Mouse (Mus musculus) forebrain, embryonic 15.5 days (tissue): ENCODE results near the gene B4galt5. TPM values are rescaled to one million over a fixed set of nuclear protein-coding genes. Genes with fewer than 3 reads are reported as not detected.

Source experiments
- ATAC-seq: fragments of 200-750 bp; cut with Nextera tagmentation; replicated peaks from 2 replicates; pipeline ENCODE4 v1.8.0; 2017; ENCODE audit warnings: mild to moderate bottlenecking, moderate TSS enrichment, moderate library complexity
- H3K27ac ChIP-seq: fragments of 300-500 bp; sonication (generic); replicated peaks from 2 replicates; pipeline ENCODE4 v1.5.1; 2015; ENCODE audit warnings: mild to moderate bottlenecking, inconsistent platforms
- H3K27me3 ChIP-seq: fragments of 300-500 bp; sonication (generic); 2 replicates; pipeline ENCODE4 v1.6.1; 2015; ENCODE audit warnings: inconsistent platforms
- H3K36me3 ChIP-seq: fragments of 300-500 bp; sonication (generic); 2 replicates; pipeline ENCODE4 v1.6.1; 2015; ENCODE audit warnings: mild to moderate bottlenecking, inconsistent platforms
- H3K4me1 ChIP-seq: fragments of 300-500 bp; sonication (generic); 2 replicates; pipeline ENCODE4 v1.6.1; 2015; ENCODE audit warnings: inconsistent platforms
- H3K4me2 ChIP-seq: fragments of 300-500 bp; sonication (generic); replicated peaks from 2 replicates; pipeline ENCODE4 v1.6.1; 2015; ENCODE audit warnings: mild to moderate bottlenecking, inconsistent platforms
- H3K4me3 ChIP-seq: fragments of 300-500 bp; sonication (generic); 2 replicates; pipeline ENCODE4 v1.5.1; 2015; ENCODE audit warnings: mild to moderate bottlenecking, inconsistent platforms
- H3K9ac ChIP-seq: fragments of 300-500 bp; sonication (generic); replicated peaks from 2 replicates; pipeline ENCODE4 v1.6.1; 2015; ENCODE audit warnings: mild to moderate bottlenecking, inconsistent platforms
- H3K9me3 ChIP-seq: fragments of 300-500 bp; sonication (generic); 2 replicates; pipeline ENCODE4 v1.6.1; 2016; ENCODE audit warnings: inconsistent platforms
- WGBS: fragments of 180-500 bp; shearing (Covaris S2); methylation state at CpG from one replicate; pipeline ENCODE4 v1.1.7; 2015; ENCODE audit warnings: mixed read lengths; 5-methylcytosine and 5-hydroxymethylcytosine counted together
- polyA plus RNA-seq: library from polyadenylated mRNA; unstranded; fragments of >200 nt; fragmentation: Nextera tagmentation; extraction: Ambion mirVana; gene quantifications from 2 replicates; pipeline ENCODE4 v1.2.1, GENCODE M21; 2015

B4galt5 gene
- polyA plus RNA-seq, 1 experiment from 2014 or later = 15.2 TPM

- no peaks in the 10 kb centered on the region for H3K9me3 ChIP-seq
- no peak overlapping the region for H3K27ac ChIP-seq
- H3K4me3 ChIP-seq = no peak overlapping the region
- H3K4me2 ChIP-seq = no peak overlapping the region
- H3K4me1 ChIP-seq = peaks cover 20% of the 10 kb centered on the region
- H3K36me3 ChIP-seq = no peaks in the 10 kb centered on the region
- ATAC-seq = no peak
- H3K27me3 ChIP-seq = no peaks in the 10 kb centered on the region
- 44% methylated on average over 9 of the region's 9 CpGs for WGBS
- no peak overlapping the region for H3K9ac ChIP-seq
Observed at GRCm38 (mm10) chr2:167326582-167326981, 22.4 kb downstream of the B4galt5 start.

GRCm38 (mm10) chr2:167324151-167324930 is 24.6 kb downstream of the B4galt5 start:
- H3K4me1 ChIP-seq = peaks cover 12% of the 10 kb centered on the region
- no peaks in the 10 kb centered on the region for H3K36me3 ChIP-seq
- no peak overlapping the region for H3K4me2 ChIP-seq
- ATAC-seq = no peak
- no peaks in the 10 kb centered on the region for H3K9me3 ChIP-seq
- no peak overlapping the region for H3K27ac ChIP-seq
- no peak overlapping the region for H3K9ac ChIP-seq
- H3K27me3 ChIP-seq = no peaks in the 10 kb centered on the region
- H3K4me3 ChIP-seq = no peak overlapping the region
- WGBS = 64% methylated on average over 10 of the region's 10 CpGs

- Histone ChIP-seq H3K27ac (no peak overlapping the region), H3K27me3 (no peaks in the 10 kb centered on the region), H3K36me3 (no peaks in the 10 kb centered on the region), H3K9me3 (no peaks in the 10 kb centered on the region), H3K4me3 (no peak overlapping the region), H3K4me2 (no peak overlapping the region), H3K4me1 (peaks cover 12% of the 10 kb centered on the region), H3K9ac (no peak overlapping the region)
- 63% methylated on average over 3 of the region's 3 CpGs for WGBS
- ATAC-seq = no peak
Observed at GRCm38 (mm10) chr2:167323116-167323515, 25.9 kb downstream of the B4galt5 start.

DNA sequence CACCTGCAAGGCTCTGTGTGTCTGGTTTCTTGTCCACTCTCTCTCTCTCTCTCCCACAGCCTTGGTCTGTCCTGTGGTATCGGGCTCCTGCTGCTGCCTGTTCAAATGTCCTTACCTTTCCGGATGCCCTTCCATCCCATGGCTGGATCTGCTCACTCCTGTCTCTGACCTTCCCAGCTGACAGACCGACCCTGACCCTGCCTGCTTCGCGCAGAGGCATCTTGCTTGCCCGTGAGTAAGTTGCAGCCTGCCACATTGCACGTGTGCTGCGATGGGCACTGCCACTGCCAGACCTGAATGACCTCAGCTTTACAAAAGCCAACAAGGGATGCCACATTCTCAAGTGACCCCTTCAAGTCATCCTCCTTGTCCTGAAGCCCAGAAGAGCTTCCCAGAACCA is 27.6 kb downstream of the B4galt5 start:
- H3K9me3 ChIP-seq = no peaks in the 10 kb centered on the region
- no peak overlapping the region for H3K9ac ChIP-seq
- peaks cover 19% of the 10 kb centered on the region for H3K4me1 ChIP-seq
- H3K27me3 ChIP-seq = no peaks in the 10 kb centered on the region
- ATAC-seq = no peak
- H3K36me3 ChIP-seq = no peaks in the 10 kb centered on the region
- H3K27ac ChIP-seq = no peak overlapping the region
- no peak overlapping the region for H3K4me3 ChIP-seq
- no peak overlapping the region for H3K4me2 ChIP-seq
- 90% methylated on average over 8 of the region's 8 CpGs for WGBS

- H3K9ac ChIP-seq = no peak overlapping the region
- ATAC-seq = no peak
- 76% methylated on average over 5 of the region's 5 CpGs for WGBS
Observed at GRCm38 (mm10) chr2:167318981-167319380, 30.0 kb downstream of the B4galt5 start.

DNA sequence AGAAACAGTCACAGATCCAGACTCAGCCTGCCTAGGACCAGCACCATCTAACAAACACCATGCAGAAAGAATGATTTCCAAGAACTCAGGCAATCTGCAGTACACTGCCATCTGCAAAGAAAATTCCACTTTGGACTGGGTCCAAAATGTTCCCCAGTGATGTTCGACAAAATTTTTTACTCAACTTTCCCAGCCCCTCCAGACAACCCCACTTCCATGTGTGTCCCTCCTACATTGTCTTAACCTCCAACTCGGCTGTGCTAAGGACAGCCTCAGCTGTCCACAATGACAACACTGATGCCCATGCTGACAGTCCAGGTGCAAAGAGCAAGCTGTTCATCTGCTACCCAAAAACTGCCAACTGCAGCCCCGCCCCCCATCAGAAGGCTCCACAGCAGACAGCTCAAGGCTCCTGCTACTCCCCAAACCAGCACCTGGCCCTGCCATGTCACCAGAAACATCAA is 32.2 kb downstream of the B4galt5 start:
- Histone ChIP-seq H3K4me3 (no peak overlapping the region), H3K9me3 (no peaks in the 10 kb centered on the region), H3K36me3 (no peaks in the 10 kb centered on the region), H3K27me3 (no peaks in the 10 kb centered on the region), H3K27ac (peak overlapping the region; percentile 72), H3K4me2 (no peak overlapping the region), H3K9ac (no peak overlapping the region), H3K4me1 (peaks cover 39% of the 10 kb centered on the region)
- peak; percentile 81 for ATAC-seq
- 48% methylated on average over 3 of the region's 3 CpGs for WGBS

More at GRCm38 (mm10) chr2:167318981-167319380, 30.0 kb downstream of the B4galt5 start:
- Histone ChIP-seq H3K36me3 (no peaks in the 10 kb centered on the region), H3K27ac (no peak overlapping the region), H3K27me3 (no peaks in the 10 kb centered on the region), H3K9me3 (no peaks in the 10 kb centered on the region), H3K4me3 (no peak overlapping the region), H3K4me2 (no peak overlapping the region), H3K4me1 (peaks cover 33% of the 10 kb centered on the region)

DNA sequence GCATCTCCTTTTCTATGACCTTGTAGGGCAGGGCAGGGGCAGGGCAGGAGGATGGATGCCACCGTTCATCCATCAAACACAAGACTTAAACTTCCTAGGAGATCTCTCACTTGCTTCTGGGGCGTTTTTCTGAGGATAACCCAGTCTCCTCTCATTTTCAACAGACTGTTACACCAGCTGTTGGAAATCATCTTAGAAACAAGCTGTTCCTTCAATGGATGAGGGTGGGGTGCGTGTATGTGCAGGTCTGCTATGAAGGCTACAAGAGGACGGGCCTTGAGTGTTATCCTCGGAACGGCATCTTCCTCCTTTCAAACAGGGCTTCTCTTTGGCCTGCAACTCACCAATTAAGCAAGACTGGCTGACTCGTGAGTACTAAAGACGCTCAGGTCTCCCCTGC is 34.5 kb downstream of the B4galt5 start:
- Histone ChIP-seq H3K4me3 (no peak overlapping the region), H3K9ac (no peak overlapping the region), H3K27me3 (no peaks in the 10 kb centered on the region), H3K4me1 (peaks cover 42% of the 10 kb centered on the region), H3K4me2 (no peak overlapping the region), H3K27ac (peak overlapping the region; percentile 16; the same call in 1 of the 2 replicates), H3K36me3 (no peaks in the 10 kb centered on the region), H3K9me3 (no peaks in the 10 kb centered on the region)
- no peak for ATAC-seq
- WGBS = 65% methylated on average over 8 of the region's 8 CpGs

GRCm38 (mm10) chr2:167313501-167314326 is 35.3 kb downstream of the B4galt5 start:
- Histone ChIP-seq H3K27ac (peak overlapping the region; percentile 16; the same call in 1 of the 2 replicates), H3K4me3 (no peak overlapping the region), H3K4me1 (peaks cover 45% of the 10 kb centered on the region), H3K9me3 (no peaks in the 10 kb centered on the region), H3K4me2 (no peak overlapping the region), H3K9ac (no peak overlapping the region), H3K36me3 (no peaks in the 10 kb centered on the region), H3K27me3 (no peaks in the 10 kb centered on the region)
- peak; percentile 33; the same call in 1 of the 2 replicates for ATAC-seq
- 56% methylated on average over 13 of the region's 13 CpGs for WGBS

GRCm38 (mm10) chr2:167310121-167310520 is 38.9 kb downstream of the B4galt5 start:
- ATAC-seq = no peak
- H3K27ac ChIP-seq = no peak overlapping the region
- H3K4me3 ChIP-seq = no peak overlapping the region
- no peaks in the 10 kb centered on the region for H3K27me3 ChIP-seq
- H3K36me3 ChIP-seq = 0 out of 2 replicates have a peak, but pooled peaks cover 4% of the 10 kb centered on the region
- H3K4me2 ChIP-seq = no peak overlapping the region
- H3K9me3 ChIP-seq = no peaks in the 10 kb centered on the region
- peaks cover 30% of the 10 kb centered on the region for H3K4me1 ChIP-seq
- H3K9ac ChIP-seq = no peak overlapping the region
- WGBS = 91% methylated on average over 1 of the region's 1 CpGs

GRCm38 (mm10) chr2:167309286-167309685 is 39.7 kb downstream of the B4galt5 start:
- Histone ChIP-seq H3K4me2 (no peak overlapping the region), H3K27me3 (no peaks in the 10 kb centered on the region), H3K9me3 (no peaks in the 10 kb centered on the region), H3K4me3 (no peak overlapping the region), H3K36me3 (0 out of 2 replicates have a peak, but pooled peaks cover 4% of the 10 kb centered on the region), H3K9ac (no peak overlapping the region), H3K27ac (no peak overlapping the region), H3K4me1 (peaks cover 22% of the 10 kb centered on the region)
- WGBS = 78% methylated on average over 12 of the region's 12 CpGs
- ATAC-seq = no peak

DNA sequence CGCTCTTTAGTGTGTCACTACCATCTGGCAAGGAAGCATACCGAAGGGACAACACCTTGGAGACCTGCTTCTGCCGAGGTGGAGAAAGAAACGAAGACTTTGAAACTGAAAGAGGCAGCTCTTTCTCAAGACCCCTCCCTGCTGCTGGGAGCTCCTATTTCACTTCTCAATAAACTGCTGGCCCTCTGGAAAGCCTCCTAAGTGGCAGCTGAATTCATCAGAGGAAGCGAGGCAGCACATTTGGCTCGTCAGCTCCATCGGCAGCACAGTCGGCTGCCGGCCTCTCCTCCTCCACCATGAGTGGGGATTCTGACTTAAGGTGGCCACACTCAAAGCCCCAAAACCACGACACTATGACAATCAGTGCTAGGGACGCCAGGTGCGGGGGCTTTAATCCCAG is 41.3 kb downstream of the B4galt5 start:
- 55% methylated on average over 12 of the region's 12 CpGs for WGBS
- H3K4me3 ChIP-seq = no peak overlapping the region
- H3K9ac ChIP-seq = no peak overlapping the region
- H3K27me3 ChIP-seq = no peaks in the 10 kb centered on the region
- H3K9me3 ChIP-seq = no peaks in the 10 kb centered on the region
- peaks cover 12% of the 10 kb centered on the region; the same call in 1 of the 2 replicates for H3K4me1 ChIP-seq
- 0 out of 2 replicates have a peak, but pooled peaks cover 4% of the 10 kb centered on the region for H3K36me3 ChIP-seq
- H3K27ac ChIP-seq = 0 out of 2 replicates have a peak overlapping the region, but pooled peaks have one; percentile 13
- no peak for ATAC-seq
- H3K4me2 ChIP-seq = no peak overlapping the region
